Mouse (Mus musculus): ENCODE measurements at regions not wholly inside any gene's neighbourhood (a gene's known extent, or its start where the extent isn't known, plus 50 kb on each side); places are given as distances from the start of the nearest gene placed in this dataset.

GRCm38 (mm10) chr12:9251772-9252171 lies 222.0 kb downstream of the Ttc32 start:
- ATAC-seq (ENCODE audit: insufficient read depth, low FRiP score, low read depth), result no peak
- H3K27ac ChIP-seq, result no peak overlapping the region
- no peaks in the 10 kb centered on the region for H3K36me3 ChIP-seq
- no peaks in the 10 kb centered on the region for H3K4me1 ChIP-seq
- 28% methylated on average over 5 of the region's 5 CpGs for WGBS
- no peak overlapping the region for H3K4me2 ChIP-seq
- H3K27me3 ChIP-seq (replicated peaks), result no peaks in the 10 kb centered on the region
- H3K9me3 ChIP-seq, result no peaks in the 10 kb centered on the region
- no peak overlapping the region for H3K4me3 ChIP-seq (replicated peaks)
- no peak overlapping the region for H3K9ac ChIP-seq

- WGBS, result 28% methylated on average over 19 of the region's 19 CpGs
- no peak for ATAC-seq (ENCODE audit: insufficient read depth, low FRiP score, low read depth)
- Histone ChIP-seq H3K36me3 (no peaks in the 10 kb centered on the region), H3K9ac (no peak overlapping the region), H3K9me3 (no peaks in the 10 kb centered on the region), H3K4me2 (no peak overlapping the region), H3K27ac (no peak overlapping the region), H3K4me3 (replicated peaks) (no peak overlapping the region), H3K4me1 (no peaks in the 10 kb centered on the region), H3K27me3 (replicated peaks) (no peaks in the 10 kb centered on the region)
These were observed 223.7 kb downstream of the Ttc32 start for GRCm38 (mm10) chr12:9253306-9254074.

DNA sequence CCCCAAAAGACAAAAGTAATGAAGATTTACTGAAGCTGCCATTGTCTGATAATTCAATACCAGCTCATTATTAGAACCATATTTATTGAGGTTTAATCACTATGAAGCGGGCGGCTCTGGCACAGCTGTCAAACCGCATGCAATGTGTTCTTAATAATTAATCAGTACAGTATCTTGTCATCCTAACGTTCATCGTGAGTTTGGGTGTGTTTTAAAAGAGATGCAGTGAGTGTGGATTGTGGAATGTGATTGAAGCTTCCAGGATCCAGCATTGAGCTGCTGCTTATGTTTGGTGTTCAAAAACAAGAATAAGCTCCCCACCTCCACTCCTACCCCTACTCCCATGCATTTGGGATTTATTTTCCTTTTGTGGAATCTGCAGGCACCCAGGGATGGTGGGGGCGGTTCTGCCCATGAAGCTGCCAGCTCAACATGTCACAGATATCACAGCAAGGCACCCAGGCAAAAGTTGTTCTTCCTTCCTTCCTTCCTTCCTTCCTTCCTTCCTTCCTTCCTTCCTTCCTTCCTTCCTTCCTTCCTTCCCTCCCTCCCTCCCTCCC lies 224.6 kb downstream of the Ttc32 start:
- H3K9me3 ChIP-seq, result no peaks in the 10 kb centered on the region
- no peak for ATAC-seq (ENCODE audit: insufficient read depth, low FRiP score, low read depth)
- no peaks in the 10 kb centered on the region for H3K36me3 ChIP-seq
- H3K4me1 ChIP-seq, result no peaks in the 10 kb centered on the region
- no peaks in the 10 kb centered on the region for H3K27me3 ChIP-seq (replicated peaks)
- 75% methylated on average over 6 of the region's 6 CpGs for WGBS
- no peak overlapping the region for H3K27ac ChIP-seq
- no peak overlapping the region for H3K9ac ChIP-seq
- no peak overlapping the region for H3K4me2 ChIP-seq
- H3K4me3 ChIP-seq (replicated peaks), result no peak overlapping the region

DNA sequence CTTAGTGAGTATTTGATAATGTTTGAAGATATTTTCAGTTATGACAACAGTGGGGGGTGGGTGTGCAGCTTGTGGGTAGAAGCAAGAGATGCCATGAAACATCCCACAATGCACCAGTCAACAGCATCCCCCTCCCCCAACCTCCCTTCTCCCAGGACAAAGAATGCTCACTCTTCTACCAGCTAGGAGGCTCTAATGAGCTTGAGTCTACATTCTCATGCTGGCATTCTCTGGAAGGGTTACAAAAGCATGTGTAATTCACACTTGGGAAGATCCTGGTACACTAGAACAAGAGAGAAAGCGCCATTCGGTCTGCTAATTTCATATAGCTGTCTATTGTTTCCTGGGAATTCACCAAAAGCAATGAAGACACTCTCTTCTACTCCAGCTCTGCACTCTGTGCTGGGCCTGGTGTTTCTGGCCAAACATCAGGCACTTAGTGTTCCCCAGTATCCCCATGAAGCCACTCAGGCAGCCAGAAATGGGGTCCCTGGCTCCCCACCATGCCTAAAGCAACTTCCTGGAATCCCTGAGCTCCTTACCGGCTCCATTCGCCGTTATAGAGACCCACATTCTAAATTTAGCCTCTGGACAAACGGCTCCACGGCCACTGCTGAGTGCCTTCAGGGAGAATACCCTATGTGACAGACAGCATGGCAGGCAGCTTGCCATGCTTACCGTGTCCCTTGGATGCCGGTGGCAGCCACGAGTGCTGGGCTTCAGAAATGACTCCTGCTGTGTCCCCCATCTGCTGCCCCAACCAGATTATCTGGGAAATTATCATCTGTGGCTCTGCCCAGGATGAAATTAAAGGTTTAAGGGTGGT lies 226.1 kb downstream of the Ttc32 start:
- H3K9me3 ChIP-seq, result no peaks in the 10 kb centered on the region
- no peak overlapping the region for H3K9ac ChIP-seq
- H3K4me2 ChIP-seq, result no peak overlapping the region
- ATAC-seq (ENCODE audit: insufficient read depth, low FRiP score, low read depth), result no peak
- no peaks in the 10 kb centered on the region for H3K4me1 ChIP-seq
- H3K27me3 ChIP-seq (replicated peaks), result no peaks in the 10 kb centered on the region
- WGBS, result 80% methylated on average over 10 of the region's 10 CpGs
- no peaks in the 10 kb centered on the region for H3K36me3 ChIP-seq
- H3K4me3 ChIP-seq (replicated peaks), result no peak overlapping the region
- H3K27ac ChIP-seq, result no peak overlapping the region

- H3K27ac ChIP-seq, result no peak overlapping the region
- no peak overlapping the region for H3K9ac ChIP-seq
- H3K4me3 ChIP-seq (replicated peaks), result no peak overlapping the region
- H3K4me1 ChIP-seq, result no peaks in the 10 kb centered on the region
- H3K27me3 ChIP-seq (replicated peaks), result no peaks in the 10 kb centered on the region
- no peak overlapping the region for H3K4me2 ChIP-seq
- no peaks in the 10 kb centered on the region for H3K9me3 ChIP-seq
- no peaks in the 10 kb centered on the region for H3K36me3 ChIP-seq
- no peak for ATAC-seq (ENCODE audit: insufficient read depth, low FRiP score, low read depth)
These were observed 226.7 kb downstream of the Ttc32 start for GRCm38 (mm10) chr12:9256487-9256820.

DNA sequence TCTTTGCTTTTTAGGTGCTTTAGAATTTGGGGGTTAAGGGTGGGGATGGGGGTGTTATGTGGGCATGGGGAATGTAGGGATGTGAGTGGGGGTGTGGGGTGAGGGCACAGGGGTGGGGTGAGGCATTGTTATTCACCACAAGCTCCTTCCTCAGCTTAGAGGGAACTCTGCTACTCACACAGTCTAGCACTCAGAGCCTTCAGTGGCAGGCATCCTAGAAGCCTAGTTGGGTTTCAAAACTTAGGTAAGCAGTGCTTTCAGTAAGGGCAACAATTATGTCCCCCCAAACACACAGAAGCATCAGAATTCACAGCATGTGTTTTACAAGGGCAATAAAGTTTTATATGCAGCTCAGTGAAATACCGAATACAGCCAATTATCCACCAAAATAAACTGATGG lies 228.4 kb downstream of the Ttc32 start:
- Histone ChIP-seq H3K36me3 (no peaks in the 10 kb centered on the region), H3K9ac (no peak overlapping the region), H3K4me2 (no peak overlapping the region), H3K9me3 (no peaks in the 10 kb centered on the region), H3K27me3 (replicated peaks) (no peaks in the 10 kb centered on the region), H3K4me3 (replicated peaks) (no peak overlapping the region), H3K4me1 (no peaks in the 10 kb centered on the region), H3K27ac (no peak overlapping the region)
- WGBS, result 83% methylated on average over 1 of the region's 1 CpGs
- no peak for ATAC-seq (ENCODE audit: insufficient read depth, low FRiP score, low read depth)

GRCm38 (mm10) chr12:9261662-9262061 lies 231.9 kb downstream of the Ttc32 start:
- Histone ChIP-seq H3K4me1 (no peaks in the 10 kb centered on the region), H3K9ac (no peak overlapping the region), H3K4me3 (replicated peaks) (no peak overlapping the region), H3K27me3 (replicated peaks) (no peaks in the 10 kb centered on the region), H3K27ac (no peak overlapping the region), H3K9me3 (no peaks in the 10 kb centered on the region), H3K36me3 (no peaks in the 10 kb centered on the region), H3K4me2 (no peak overlapping the region)
- no peak for ATAC-seq (ENCODE audit: insufficient read depth, low FRiP score, low read depth)
- 46% methylated on average over 6 of the region's 6 CpGs for WGBS

- Histone ChIP-seq H3K9ac (no peak overlapping the region), H3K4me3 (replicated peaks) (no peak overlapping the region), H3K9me3 (no peaks in the 10 kb centered on the region), H3K4me2 (no peak overlapping the region), H3K27ac (no peak overlapping the region), H3K36me3 (no peaks in the 10 kb centered on the region), H3K4me1 (no peaks in the 10 kb centered on the region), H3K27me3 (replicated peaks) (no peaks in the 10 kb centered on the region)
- WGBS, result 80% methylated on average over 4 of the region's 4 CpGs
- no peak for ATAC-seq (ENCODE audit: insufficient read depth, low FRiP score, low read depth)
These were observed 236.4 kb downstream of the Ttc32 start for GRCm38 (mm10) chr12:9266221-9266620.

- Histone ChIP-seq H3K27me3 (replicated peaks) (no peaks in the 10 kb centered on the region), H3K9ac (no peak overlapping the region), H3K9me3 (no peaks in the 10 kb centered on the region), H3K4me1 (no peaks in the 10 kb centered on the region), H3K27ac (no peak overlapping the region), H3K4me3 (replicated peaks) (no peak overlapping the region), H3K36me3 (no peaks in the 10 kb centered on the region), H3K4me2 (no peak overlapping the region)
- WGBS, result 72% methylated on average over 2 of the region's 2 CpGs
- ATAC-seq (ENCODE audit: insufficient read depth, low FRiP score, low read depth), result no peak
These were observed 241.7 kb downstream of the Ttc32 start for GRCm38 (mm10) chr12:9271484-9271883.

GRCm38 (mm10) chr12:9274181-9274580 lies 244.4 kb downstream of the Ttc32 start:
- ATAC-seq (ENCODE audit: insufficient read depth, low FRiP score, low read depth), result no peak
- Histone ChIP-seq H3K36me3 (no peaks in the 10 kb centered on the region), H3K9ac (no peak overlapping the region), H3K4me3 (replicated peaks) (no peak overlapping the region), H3K27me3 (replicated peaks) (no peaks in the 10 kb centered on the region), H3K9me3 (no peaks in the 10 kb centered on the region), H3K4me1 (no peaks in the 10 kb centered on the region), H3K27ac (no peak overlapping the region), H3K4me2 (no peak overlapping the region)
- WGBS, result 57% methylated on average over 1 of the region's 1 CpGs

- no peaks in the 10 kb centered on the region for H3K27me3 ChIP-seq (replicated peaks)
- H3K4me2 ChIP-seq, result no peak overlapping the region
- H3K4me1 ChIP-seq, result no peaks in the 10 kb centered on the region
- H3K9me3 ChIP-seq, result no peaks in the 10 kb centered on the region
- no peak overlapping the region for H3K9ac ChIP-seq
- 89% methylated on average over 7 of the region's 7 CpGs for WGBS
- no peak for ATAC-seq (ENCODE audit: insufficient read depth, low FRiP score, low read depth)
- no peaks in the 10 kb centered on the region for H3K36me3 ChIP-seq
- no peak overlapping the region for H3K27ac ChIP-seq
- H3K4me3 ChIP-seq (replicated peaks), result no peak overlapping the region
These were observed 245.9 kb downstream of the Ttc32 start for GRCm38 (mm10) chr12:9275697-9276096.

- Histone ChIP-seq H3K9me3 (no peaks in the 10 kb centered on the region), H3K36me3 (no peaks in the 10 kb centered on the region), H3K4me3 (replicated peaks) (no peak overlapping the region), H3K9ac (no peak overlapping the region), H3K4me2 (no peak overlapping the region), H3K4me1 (no peaks in the 10 kb centered on the region), H3K27ac (no peak overlapping the region), H3K27me3 (replicated peaks) (no peaks in the 10 kb centered on the region)
- no peak for ATAC-seq (ENCODE audit: insufficient read depth, low FRiP score, low read depth)
- WGBS, result 34% methylated on average over 5 of the region's 5 CpGs
These were observed 248.9 kb downstream of the Ttc32 start for GRCm38 (mm10) chr12:9278735-9279134.
